Mouse (Mus musculus) forebrain, embryonic 10.5 days (tissue): ENCODE data around the gene Zfhx3. TPM values are rescaled to one million over a fixed set of nuclear protein-coding genes. Genes with fewer than 3 reads are reported as not detected.
A peak's percentile ranks its signal among the peaks of the same experiment; 100 is the strongest.

Experiments
- DNase-seq: peaks from one replicate; pipeline ENCODE4 v3.0.0-alpha.2; 2017; ENCODE audit warnings: low spot score; ENCODE audit errors: extremely low spot score
- H3K27ac ChIP-seq: fragments of 300-500 bp; sonication (generic); 2 replicates; pipeline ENCODE4 v1.5.1; 2016; ENCODE audit warnings: mild to moderate bottlenecking
- H3K27me3 ChIP-seq: fragments of 300-500 bp; sonication (generic); 2 replicates; pipeline ENCODE4 v1.6.1; 2016; ENCODE audit warnings: mild to moderate bottlenecking; ENCODE audit not compliant: poor library complexity, severe bottlenecking
- H3K36me3 ChIP-seq: fragments of 300-500 bp; sonication (generic); replicated peaks from 2 replicates; pipeline ENCODE4 v1.6.1; 2016; ENCODE audit warnings: mild to moderate bottlenecking, moderate library complexity
- H3K4me1 ChIP-seq: fragments of 300-500 bp; sonication (generic); 2 replicates; pipeline ENCODE4 v1.6.1; 2016
- H3K4me3 ChIP-seq: fragments of 300-500 bp; sonication (generic); 2 replicates; pipeline ENCODE4 v1.5.1; 2016; ENCODE audit warnings: mild to moderate bottlenecking, moderate library complexity
- H3K9me3 ChIP-seq: fragments of 300-500 bp; sonication (generic); 2 replicates; pipeline ENCODE4 v1.6.1; 2016; ENCODE audit warnings: mild to moderate bottlenecking, moderate library complexity
- WGBS: fragments of 180-500 bp; shearing (Covaris S2); methylation state at CpG from one replicate; pipeline ENCODE4 v1.1.7; 2016; 5-methylcytosine and 5-hydroxymethylcytosine counted together
- polyA plus RNA-seq: library from polyadenylated mRNA; unstranded; fragments of >200 nt; fragmentation: Nextera tagmentation; extraction: Ambion mirVana; gene quantifications from 2 replicates; pipeline ENCODE4 v1.2.1, GENCODE M21; 2016

Gene Zfhx3
- polyA plus RNA-seq, 1 experiment from 2014 or later, result 11.4 TPM

DNA sequence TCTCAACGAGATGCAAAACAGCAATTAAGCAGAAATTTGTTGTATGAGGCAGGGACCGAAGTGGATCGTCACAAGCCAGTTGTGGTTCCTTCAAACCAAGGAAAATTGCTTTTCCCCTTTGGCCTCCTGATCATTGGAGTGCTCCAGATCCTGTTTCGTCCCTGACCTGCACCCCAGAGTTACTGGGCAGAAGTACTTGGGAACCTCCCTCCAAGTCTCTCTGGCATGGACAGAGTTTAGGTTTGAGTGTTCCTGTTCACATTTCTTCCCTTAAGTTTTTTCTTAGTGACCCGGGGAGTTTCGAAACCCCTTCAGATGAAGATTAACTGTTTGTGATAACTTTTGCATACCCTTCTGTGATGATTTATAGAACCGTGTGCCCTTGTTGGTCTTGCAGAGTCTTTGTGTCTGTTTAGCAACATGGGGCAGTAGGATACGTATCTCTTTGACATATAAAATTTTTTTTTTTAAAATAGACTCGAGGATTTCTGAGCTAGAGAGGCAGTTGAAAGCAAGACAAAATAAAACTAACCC, 788.5 kb downstream of the Zfhx3 start:
- H3K27me3 ChIP-seq, result peaks cover 23% of the 10 kb centered on the region
- H3K9me3 ChIP-seq, result no peaks in the 10 kb centered on the region
- 51% methylated on average over 9 of the region's 9 CpGs for WGBS
- no peak for DNase-seq
- H3K36me3 ChIP-seq, result no peaks in the 10 kb centered on the region
- H3K4me1 ChIP-seq, result peaks cover 90% of the 10 kb centered on the region
- H3K27ac ChIP-seq, result peak overlapping the region; percentile 53; the same call in 1 of the 2 replicates
- H3K4me3 ChIP-seq, result no peak overlapping the region

DNA sequence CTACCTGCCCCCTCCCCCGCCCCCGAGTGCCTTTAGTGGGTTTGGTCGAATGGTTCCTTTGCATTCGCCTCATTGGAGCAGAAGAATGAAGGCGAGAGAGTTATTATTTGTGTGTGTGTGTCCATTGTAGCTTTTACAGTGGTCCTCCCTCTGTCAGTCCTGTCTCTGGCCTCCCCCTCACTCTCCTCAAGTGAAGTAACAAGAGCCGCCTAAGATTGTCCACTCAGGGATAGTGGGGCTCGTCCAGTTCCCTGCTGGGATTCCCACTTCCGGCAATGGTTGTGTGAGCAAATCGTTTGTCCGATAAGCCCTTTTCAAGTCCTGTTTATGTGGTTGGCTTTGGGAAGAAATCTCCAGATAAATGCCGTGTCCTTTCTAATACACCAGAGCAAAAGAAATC, 790.1 kb downstream of the Zfhx3 start:
- Histone ChIP-seq H3K36me3 (no peaks in the 10 kb centered on the region), H3K4me3 (peak overlapping the region; percentile 19; the same call in 1 of the 2 replicates), H3K27ac (no peak overlapping the region), H3K9me3 (no peaks in the 10 kb centered on the region), H3K4me1 (peaks cover 90% of the 10 kb centered on the region), H3K27me3 (peaks cover 23% of the 10 kb centered on the region)
- no peak for DNase-seq
- 24% methylated on average over 11 of the region's 11 CpGs for WGBS

DNA sequence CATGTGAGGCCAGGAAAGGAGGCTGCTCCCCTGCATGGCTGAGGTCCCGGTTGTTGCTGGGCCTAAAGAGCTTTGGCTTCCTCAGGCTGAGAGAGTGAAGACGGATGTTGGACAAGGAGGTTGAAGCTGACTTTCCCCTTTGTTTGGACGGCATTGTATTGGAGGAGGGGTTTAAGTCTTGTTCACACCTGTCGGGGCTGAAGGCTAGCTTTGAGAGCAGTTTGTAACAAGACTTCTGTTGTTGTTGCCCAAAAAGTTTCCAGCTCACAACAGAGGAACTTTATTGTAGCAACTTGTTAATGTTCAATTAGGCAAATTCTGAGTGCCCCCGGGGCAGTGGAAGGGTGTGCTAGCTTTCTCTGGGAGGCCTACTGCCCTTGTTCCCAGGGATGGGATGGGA, 790.9 kb downstream of the Zfhx3 start:
- Histone ChIP-seq H3K36me3 (no peaks in the 10 kb centered on the region), H3K9me3 (no peaks in the 10 kb centered on the region), H3K4me1 (peaks cover 87% of the 10 kb centered on the region), H3K27me3 (peaks cover 19% of the 10 kb centered on the region), H3K4me3 (no peak overlapping the region), H3K27ac (peak overlapping the region; percentile 63; the same call in 1 of the 2 replicates)
- WGBS, result 61% methylated on average over 5 of the region's 5 CpGs
- no peak for DNase-seq

DNA sequence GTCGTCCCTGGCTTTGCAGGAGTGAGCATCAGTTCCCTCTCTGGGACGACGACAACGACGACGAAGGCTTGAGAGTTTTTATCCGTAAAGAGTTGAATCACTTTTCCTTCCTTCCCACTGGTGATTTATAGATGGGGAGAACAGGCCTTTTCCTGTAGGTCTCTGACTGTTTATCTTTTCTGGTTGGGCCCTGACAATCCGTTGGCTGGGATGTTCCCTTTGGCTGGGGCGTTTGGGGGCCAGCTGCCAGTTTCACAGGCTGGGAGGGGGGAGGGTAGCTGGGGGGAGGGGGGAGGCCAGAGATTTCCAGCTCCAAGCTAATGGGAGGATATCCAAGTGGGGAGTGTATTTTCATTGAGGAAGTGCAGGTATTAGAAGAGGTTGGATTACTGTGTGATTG, 794.0 kb downstream of the Zfhx3 start:
- Histone ChIP-seq H3K9me3 (no peaks in the 10 kb centered on the region), H3K27ac (no peak overlapping the region), H3K27me3 (0 out of 2 replicates have a peak, but pooled peaks cover 7% of the 10 kb centered on the region), H3K36me3 (0 out of 2 replicates have a peak, but pooled peaks cover 4% of the 10 kb centered on the region), H3K4me1 (peaks cover 56% of the 10 kb centered on the region), H3K4me3 (no peak overlapping the region)
- 61% methylated on average over 9 of the region's 9 CpGs for WGBS
- DNase-seq, result no peak

DNA sequence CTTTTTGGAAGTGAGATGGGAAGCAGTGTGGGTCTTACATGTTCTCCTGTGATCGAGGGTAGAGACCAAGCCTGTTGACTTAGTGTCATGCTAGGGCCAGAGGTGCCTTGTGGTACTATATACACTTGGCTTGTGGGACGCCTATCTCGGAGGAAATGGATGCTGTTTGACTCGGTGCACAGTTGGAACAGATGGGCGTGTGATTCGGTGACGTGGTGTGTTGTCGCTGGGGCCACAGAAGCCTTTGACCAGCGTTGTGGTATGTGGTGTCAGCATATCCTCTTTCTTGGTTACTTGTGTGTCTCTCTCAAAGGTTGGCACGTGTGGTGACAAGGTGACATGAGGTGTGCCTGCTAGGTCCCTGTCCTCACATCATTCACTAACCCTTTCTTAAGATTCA, 795.7 kb downstream of the Zfhx3 start:
- 0 out of 2 replicates have a peak, but pooled peaks cover 4% of the 10 kb centered on the region for H3K36me3 ChIP-seq
- WGBS, result 95% methylated on average over 10 of the region's 10 CpGs
- no peak overlapping the region for H3K27ac ChIP-seq
- H3K4me1 ChIP-seq, result peaks cover 41% of the 10 kb centered on the region
- H3K27me3 ChIP-seq, result peaks cover 19% of the 10 kb centered on the region; the same call in 1 of the 2 replicates
- no peak for DNase-seq
- H3K4me3 ChIP-seq, result no peak overlapping the region
- H3K9me3 ChIP-seq, result no peaks in the 10 kb centered on the region

DNA sequence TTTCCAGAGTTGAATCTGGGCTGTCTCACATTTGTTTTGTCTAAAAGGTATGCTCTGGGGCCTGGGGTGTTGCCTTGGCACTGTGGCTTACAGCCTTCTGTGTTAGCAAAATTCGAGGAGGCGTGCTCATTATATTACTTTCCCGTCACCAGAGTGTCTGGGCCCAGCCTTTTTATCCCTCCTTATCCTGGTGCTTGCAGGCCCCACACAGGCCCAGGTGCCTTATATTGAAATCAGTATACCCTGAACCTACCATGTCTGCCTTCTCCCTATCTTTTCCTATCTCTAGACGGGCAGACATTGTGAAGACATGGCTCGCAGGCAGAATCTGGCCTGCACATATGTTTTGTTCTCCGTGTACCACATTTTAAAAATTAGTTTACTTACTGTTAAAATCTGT, 797.1 kb downstream of the Zfhx3 start:
- no peak for DNase-seq
- 86% methylated on average over 6 of the region's 6 CpGs for WGBS
- no peak overlapping the region for H3K4me3 ChIP-seq
- H3K27me3 ChIP-seq, result peaks cover 25% of the 10 kb centered on the region
- no peak overlapping the region for H3K27ac ChIP-seq
- peaks cover 40% of the 10 kb centered on the region for H3K4me1 ChIP-seq
- 0 out of 2 replicates have a peak, but pooled peaks cover 4% of the 10 kb centered on the region for H3K36me3 ChIP-seq
- H3K9me3 ChIP-seq, result no peaks in the 10 kb centered on the region

DNA sequence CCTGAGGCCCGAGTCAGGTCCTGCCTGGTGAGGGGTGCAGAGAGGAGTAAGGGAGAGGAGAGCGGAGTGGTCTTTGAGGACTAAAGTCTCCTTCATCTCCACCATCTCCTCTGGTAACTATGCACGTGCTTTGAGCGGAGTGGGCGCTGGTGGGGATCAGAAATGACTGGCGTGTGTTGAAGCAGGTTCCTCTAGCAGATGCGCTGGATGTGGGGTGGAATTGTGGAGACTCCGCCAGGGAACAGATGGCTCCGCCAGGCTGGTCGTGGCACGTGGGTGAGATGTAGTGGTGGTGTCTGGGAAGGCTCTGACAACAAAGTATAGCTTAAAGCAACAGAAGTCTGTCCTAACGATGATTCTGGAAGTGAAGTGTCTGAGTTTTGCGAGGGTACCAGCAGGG, 798.0 kb downstream of the Zfhx3 start:
- peaks cover 35% of the 10 kb centered on the region for H3K27me3 ChIP-seq
- no peak overlapping the region for H3K4me3 ChIP-seq
- WGBS, result 94% methylated on average over 13 of the region's 13 CpGs
- DNase-seq, result no peak
- peaks cover 39% of the 10 kb centered on the region for H3K4me1 ChIP-seq
- no peaks in the 10 kb centered on the region for H3K9me3 ChIP-seq
- 0 out of 2 replicates have a peak, but pooled peaks cover 4% of the 10 kb centered on the region for H3K36me3 ChIP-seq
- H3K27ac ChIP-seq, result no peak overlapping the region

DNA sequence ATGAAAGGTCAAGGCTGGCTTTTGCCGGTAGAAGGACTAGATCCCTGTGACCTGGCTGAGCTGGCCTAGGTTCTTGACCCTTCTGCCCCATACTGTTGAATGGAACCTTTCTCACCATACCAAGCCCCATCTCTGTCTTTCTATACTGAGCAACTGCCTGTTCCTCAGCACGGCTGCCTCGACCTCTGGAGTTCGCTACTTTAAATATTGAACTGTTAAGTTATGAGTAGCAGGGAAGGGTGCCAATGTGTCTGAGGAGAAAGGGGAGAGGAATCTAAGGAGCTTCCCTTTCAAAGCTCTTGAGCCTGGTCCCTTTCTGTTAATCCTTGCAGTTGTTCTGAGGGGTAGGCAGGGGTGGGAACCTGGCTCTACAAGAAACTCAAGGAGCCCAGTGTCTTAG, 799.2 kb downstream of the Zfhx3 start:
- no peak for DNase-seq
- H3K36me3 ChIP-seq, result 0 out of 2 replicates have a peak, but pooled peaks cover 4% of the 10 kb centered on the region
- peaks cover 47% of the 10 kb centered on the region for H3K27me3 ChIP-seq
- 90% methylated on average over 4 of the region's 4 CpGs for WGBS
- no peaks in the 10 kb centered on the region for H3K9me3 ChIP-seq
- H3K4me3 ChIP-seq, result no peak overlapping the region
- no peak overlapping the region for H3K27ac ChIP-seq
- peaks cover 33% of the 10 kb centered on the region for H3K4me1 ChIP-seq

DNA sequence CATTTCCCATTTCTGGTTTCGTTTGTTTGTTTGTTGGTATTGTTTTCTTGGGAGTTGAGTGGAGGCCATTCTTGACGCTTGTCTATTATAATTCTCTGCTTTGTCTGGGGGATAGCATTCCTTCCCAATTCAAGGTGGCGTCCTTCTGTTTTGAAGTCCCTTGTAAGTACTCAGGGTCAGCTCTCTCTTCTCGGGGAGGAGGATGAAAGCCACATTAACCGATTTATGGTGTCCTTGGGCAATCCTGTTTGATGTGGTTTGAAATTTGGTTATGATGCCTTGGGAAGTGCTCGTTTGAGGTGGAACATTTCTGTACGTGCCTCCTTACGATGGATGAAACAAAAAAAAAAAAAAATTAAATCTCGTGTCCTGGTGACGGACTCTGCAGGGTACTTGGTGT, 800.0 kb downstream of the Zfhx3 start:
- Histone ChIP-seq H3K27me3 (peaks cover 55% of the 10 kb centered on the region), H3K4me3 (no peak overlapping the region), H3K27ac (no peak overlapping the region), H3K36me3 (0 out of 2 replicates have a peak, but pooled peaks cover 4% of the 10 kb centered on the region), H3K4me1 (peaks cover 26% of the 10 kb centered on the region), H3K9me3 (no peaks in the 10 kb centered on the region)
- 88% methylated on average over 10 of the region's 10 CpGs for WGBS
- no peak for DNase-seq

DNA sequence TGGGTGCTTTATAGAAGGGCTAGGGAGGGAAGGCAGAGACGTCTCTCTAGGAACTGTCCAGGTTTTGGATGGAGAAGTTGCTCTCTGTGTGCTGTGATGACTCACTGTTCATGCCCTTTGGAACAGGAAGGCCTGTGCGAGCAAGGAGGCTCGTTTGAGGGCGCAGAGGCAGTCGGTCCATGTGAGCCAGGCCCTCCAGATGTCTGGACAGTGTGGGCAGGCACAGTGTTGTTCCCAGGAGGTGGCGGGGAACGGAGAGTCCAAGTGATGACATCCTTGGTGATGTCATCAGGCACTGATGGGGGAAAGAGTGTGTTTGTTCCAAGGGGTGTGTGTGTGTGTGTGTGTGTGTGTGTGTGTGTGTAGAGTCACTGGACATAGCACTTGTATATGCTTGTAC, 800.8 kb downstream of the Zfhx3 start:
- Histone ChIP-seq H3K9me3 (no peaks in the 10 kb centered on the region), H3K27ac (no peak overlapping the region), H3K27me3 (peaks cover 62% of the 10 kb centered on the region), H3K36me3 (0 out of 2 replicates have a peak, but pooled peaks cover 4% of the 10 kb centered on the region), H3K4me3 (no peak overlapping the region), H3K4me1 (peaks cover 27% of the 10 kb centered on the region)
- 76% methylated on average over 7 of the region's 7 CpGs for WGBS
- DNase-seq, result no peak

DNA sequence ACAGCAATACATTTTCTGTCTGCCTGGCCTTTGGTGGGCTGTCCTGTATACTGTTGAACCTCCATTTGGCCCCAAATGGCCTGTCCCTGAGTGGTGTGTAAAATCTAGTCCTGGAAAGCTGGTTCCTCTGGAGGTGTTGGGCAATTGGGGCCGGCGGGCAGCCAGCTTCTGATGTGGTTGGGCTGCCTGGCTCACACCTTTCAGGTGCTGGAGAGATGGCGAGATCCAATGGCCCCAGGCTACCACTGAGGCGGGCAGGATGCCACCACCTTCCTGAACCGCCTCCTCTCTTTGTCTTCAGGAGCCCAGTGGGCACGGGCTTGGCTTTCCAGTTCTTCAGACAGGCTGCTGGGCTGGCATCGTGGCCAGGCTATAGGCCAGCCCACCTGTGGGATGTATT, 803.1 kb downstream of the Zfhx3 start:
- WGBS, result 89% methylated on average over 7 of the region's 7 CpGs
- Histone ChIP-seq H3K4me3 (no peak overlapping the region), H3K4me1 (peaks cover 49% of the 10 kb centered on the region)

DNA sequence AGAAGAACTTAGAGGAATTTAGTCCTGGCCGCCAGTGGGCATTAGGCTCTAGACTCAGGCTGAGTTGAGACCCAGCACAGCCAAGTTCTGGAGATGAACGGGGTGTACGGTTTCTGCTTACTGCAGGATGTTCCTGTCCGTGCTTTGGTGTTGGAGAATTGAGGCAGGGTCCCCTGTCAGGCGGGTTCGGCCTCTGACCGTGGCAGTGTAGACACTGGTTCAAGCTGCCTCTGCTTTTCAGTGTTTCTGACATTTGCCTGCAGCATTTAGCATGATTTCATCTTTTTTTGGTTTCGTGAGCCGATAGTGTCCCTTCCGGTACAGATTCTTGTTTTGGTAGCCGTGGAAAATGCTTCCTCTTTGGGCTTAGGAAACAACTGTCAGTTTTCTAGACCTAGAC, 805.7 kb downstream of the Zfhx3 start:
- 56% methylated on average over 11 of the region's 11 CpGs for WGBS
- no peak overlapping the region for H3K27ac ChIP-seq
- peaks cover 89% of the 10 kb centered on the region for H3K27me3 ChIP-seq
- H3K9me3 ChIP-seq, result no peaks in the 10 kb centered on the region
- peaks cover 65% of the 10 kb centered on the region for H3K4me1 ChIP-seq
- no peak overlapping the region for H3K4me3 ChIP-seq
- no peaks in the 10 kb centered on the region; the same call in 1 of the 2 replicates for H3K36me3 ChIP-seq
- DNase-seq, result no peak

More for the DNA sequence above, 803.1 kb downstream of the Zfhx3 start:
- Histone ChIP-seq H3K9me3 (no peaks in the 10 kb centered on the region), H3K27me3 (peaks cover 76% of the 10 kb centered on the region), H3K36me3 (0 out of 2 replicates have a peak, but pooled peaks cover under 1% of the 10 kb centered on the region), H3K27ac (no peak overlapping the region)
- DNase-seq, result no peak

DNA sequence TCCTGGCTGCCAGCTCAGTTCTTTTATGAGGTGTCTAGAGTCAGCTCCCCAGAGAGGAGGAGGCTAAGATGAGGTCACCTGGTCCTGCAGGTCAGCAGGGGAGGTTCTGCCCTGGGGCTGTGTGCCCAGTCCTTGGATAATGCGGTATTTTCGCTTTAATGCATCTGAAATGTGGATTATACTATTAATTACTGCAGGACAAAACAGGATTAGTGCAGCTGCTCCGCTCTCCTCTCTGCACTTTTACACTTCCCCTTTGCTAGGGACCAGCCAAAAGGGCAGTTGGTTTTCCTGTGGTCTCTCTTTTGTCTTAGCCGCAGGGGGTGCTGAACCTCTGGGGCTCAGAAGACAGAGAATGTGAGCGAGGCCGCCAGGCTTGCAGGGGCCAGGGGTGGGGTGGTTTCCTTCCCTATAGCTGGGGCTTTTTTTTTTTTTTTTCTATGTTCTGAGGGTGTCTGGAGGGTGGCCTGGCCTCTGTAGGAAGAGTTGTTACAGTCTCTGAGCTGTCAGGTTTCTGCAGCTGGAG, 806.5 kb downstream of the Zfhx3 start:
- no peaks in the 10 kb centered on the region for H3K9me3 ChIP-seq
- under 1% methylated on average over 6 of the region's 6 CpGs for WGBS
- peak overlapping the region; percentile 23; the same call in 1 of the 2 replicates for H3K4me3 ChIP-seq
- H3K27ac ChIP-seq, result peak overlapping the region; percentile 63
- peaks cover 85% of the 10 kb centered on the region for H3K27me3 ChIP-seq
- peak; percentile 58 for DNase-seq
- peaks cover 57% of the 10 kb centered on the region for H3K4me1 ChIP-seq
- no peaks in the 10 kb centered on the region; the same call in 1 of the 2 replicates for H3K36me3 ChIP-seq
